Mouse (Mus musculus) ES-Bruce4 (cell line): Measurements from ENCODE around the gene Larp1. TPM values are rescaled to one million over a fixed set of nuclear protein-coding genes. Genes with fewer than 3 reads are reported as not detected.

Experiments
- H3K27ac ChIP-seq: 2 replicates; pipeline ENCODE4 v1.5.1; 2012; ENCODE audit warnings: low read length, inconsistent platforms; ENCODE audit not compliant: insufficient read depth
- H3K27me3 ChIP-seq: 2 replicates; pipeline ENCODE4 v1.6.1; 2012; ENCODE audit warnings: mild to moderate bottlenecking, low read length, inconsistent platforms; ENCODE audit not compliant: control insufficient read depth, poor library complexity, insufficient read depth, severe bottlenecking
- H3K36me3 ChIP-seq: 2 replicates; pipeline ENCODE4 v1.6.1; 2012; ENCODE audit warnings: inconsistent platforms, mild to moderate bottlenecking, low read length, moderate library complexity; ENCODE audit not compliant: control insufficient read depth, poor library complexity, insufficient read depth, severe bottlenecking
- H3K4me1 ChIP-seq: one replicate; pipeline ENCODE4 v1.8.1; 2011; ENCODE audit warnings: low read length; ENCODE audit not compliant: control insufficient read depth, insufficient read depth
- H3K4me3 ChIP-seq: 2 replicates; pipeline ENCODE4 v1.5.1; 2011; ENCODE audit warnings: low read depth, mild to moderate bottlenecking, low read length
- H3K9ac ChIP-seq: 2 replicates; pipeline ENCODE4 v1.6.1; 2012; ENCODE audit warnings: low read depth, mild to moderate bottlenecking, inconsistent platforms; ENCODE audit not compliant: poor library complexity, severe bottlenecking
- H3K9me3 ChIP-seq: replicated peaks from 2 replicates; pipeline ENCODE4 v1.6.1; 2012; ENCODE audit warnings: mild to moderate bottlenecking, low read length, inconsistent platforms; ENCODE audit not compliant: control insufficient read depth, poor library complexity, insufficient read depth, severe bottlenecking
- CTCF ChIP-seq: IDR thresholded peaks from one replicate; pipeline ENCODE4 v1.8.1; 2011; ENCODE audit warnings: low read depth, low read length
- EP300 ChIP-seq: IDR thresholded peaks from 2 replicates; pipeline ENCODE4 v1.6.1; 2011; ENCODE audit warnings: low read depth, low read length; ENCODE audit not compliant: insufficient read depth
- POLR2A ChIP-seq: IDR thresholded peaks from one replicate; pipeline ENCODE4 v1.8.1; 2011; ENCODE audit warnings: low read length; ENCODE audit not compliant: insufficient read depth
- polyA plus RNA-seq: library from polyadenylated mRNA; stranded (reverse); fragments of >200 nt; gene quantifications from 2 replicates; pipeline ENCODE4 v1.2.4, GENCODE M21; 2011; ENCODE audit warnings: low read depth; ENCODE audit not compliant: missing spikeins, insufficient read depth, insufficient read length

Larp1 gene
- polyA plus RNA-seq, 1 experiment: 164 TPM

- peak overlapping the region; percentile 42 for H3K27ac ChIP-seq
- peak overlapping the region; percentile 96 for H3K4me3 ChIP-seq
- H3K9me3 ChIP-seq: no peaks in the 10 kb centered on the region
- no peaks in the 10 kb centered on the region for H3K27me3 ChIP-seq
- H3K9ac ChIP-seq: peak overlapping the region; percentile 79
- H3K36me3 ChIP-seq: no peaks in the 10 kb centered on the region
- TF ChIP-seq CTCF (no peak), EP300 (no peak), POLR2A (no peak)
- H3K4me1 ChIP-seq: peaks cover 3% of the 10 kb centered on the region
These were observed 95.5 kb downstream of the Larp1 start for GRCm38 (mm10) chr11:58104351-58104791.

GRCm38 (mm10) chr11:58107009-58107408 is 98.1 kb downstream of the Larp1 start:
- Histone ChIP-seq H3K4me3 (no peak overlapping the region), H3K4me1 (peaks cover 3% of the 10 kb centered on the region), H3K9ac (no peak overlapping the region), H3K9me3 (no peaks in the 10 kb centered on the region), H3K27ac (no peak overlapping the region), H3K27me3 (no peaks in the 10 kb centered on the region), H3K36me3 (peaks cover 19% of the 10 kb centered on the region)
- TF ChIP-seq EP300: no peak
- TF ChIP-seq POLR2A: no peak
- no peak for TF ChIP-seq CTCF

- no peaks in the 10 kb centered on the region for H3K27me3 ChIP-seq
- H3K4me1 ChIP-seq: peaks cover 1% of the 10 kb centered on the region
- H3K27ac ChIP-seq: no peak overlapping the region
- H3K4me3 ChIP-seq: no peak overlapping the region
- peaks cover 26% of the 10 kb centered on the region for H3K36me3 ChIP-seq
- no peak overlapping the region for H3K9ac ChIP-seq
- H3K9me3 ChIP-seq: no peaks in the 10 kb centered on the region
- no peak for TF ChIP-seq EP300
These were observed 98.9 kb downstream of the Larp1 start for GRCm38 (mm10) chr11:58107664-58108337.

Other genes with a start within 250 kb of the Larp1 start
- 15.2 and 19.8 TPM in 2 replicates for gene Sap30l, start 207.4 kb upstream of the Larp1 start, polyA plus RNA-seq
- gene Hand1, start 176.2 kb upstream of the Larp1 start, polyA plus RNA-seq: 3.7 and 7.0 TPM in 2 replicates
- not detected in 2 replicates for gene Gm12248, start 84.1 kb downstream of the Larp1 start, polyA plus RNA-seq
- gene Cnot8, start 95.1 kb downstream of the Larp1 start, polyA plus RNA-seq: 98.9 and 102 TPM in 2 replicates
- gene Gemin5, start 159.5 kb downstream of the Larp1 start, polyA plus RNA-seq: 45.5 and 50.4 TPM in 2 replicates
- 61.9 and 66.8 TPM in 2 replicates for gene Mrpl22, start 162.6 kb downstream of the Larp1 start, polyA plus RNA-seq
- gene Igtp, start 190.5 kb downstream of the Larp1 start, polyA plus RNA-seq: 9.9 and 10.1 TPM in 2 replicates
- 5.4 and 5.6 TPM in 2 replicates for gene Irgm2, start 190.6 kb downstream of the Larp1 start, polyA plus RNA-seq